Mouse (Mus musculus) spleen, adult 2 months (tissue): ENCODE measurements around the gene Ptgir. TPM values are rescaled to one million over a fixed set of nuclear protein-coding genes. Genes with fewer than 3 reads are reported as not detected.

Source experiments
- DNase-seq, 2 experiments: peaks; one replicate each; pipeline versions ENCODE4 v3.0.0 to v3.0.0-alpha.2; 2012 to 2021; ENCODE audit warnings: low spot score in 2 of 2, low read depth in 1 of 2
- H3K27ac ChIP-seq: fragments of 200-500 bp; 2 replicates; pipeline ENCODE4 v1.5.1; 2012; ENCODE audit warnings: low read length, inconsistent platforms; ENCODE audit not compliant: insufficient read depth
- H3K27me3 ChIP-seq: fragments of 200-500 bp; 2 replicates; pipeline ENCODE4 v1.6.1; 2012; ENCODE audit warnings: mild to moderate bottlenecking, moderate library complexity, low read length, inconsistent platforms; ENCODE audit not compliant: control insufficient read depth, insufficient read depth
- H3K36me3 ChIP-seq: fragments of 200-500 bp; 2 replicates; pipeline ENCODE4 v1.6.1; 2012; ENCODE audit warnings: mild to moderate bottlenecking, low read length, inconsistent platforms; ENCODE audit not compliant: control insufficient read depth, insufficient read depth
- H3K4me1 ChIP-seq: fragments of 200-500 bp; 2 replicates; pipeline ENCODE4 v1.6.1; 2011; ENCODE audit warnings: inconsistent platforms; ENCODE audit not compliant: control insufficient read depth, insufficient read depth, insufficient read length
- H3K4me3 ChIP-seq: fragments of 200-500 bp; 2 replicates; pipeline ENCODE4 v1.5.1; 2011; ENCODE audit warnings: mild to moderate bottlenecking, inconsistent platforms; ENCODE audit not compliant: insufficient read depth, insufficient read length; ENCODE audit errors: extremely low read depth
- CTCF ChIP-seq: fragments of 200-500 bp; IDR thresholded peaks from 2 replicates; pipeline ENCODE4 v1.5.1; 2011; ENCODE audit warnings: mild to moderate bottlenecking, inconsistent platforms; ENCODE audit not compliant: insufficient read depth, insufficient read length, insufficient replicate concordance; ENCODE audit errors: extremely low read depth
- POLR2A ChIP-seq: fragments of 200-500 bp; IDR thresholded peaks from 2 replicates; pipeline ENCODE4 v1.6.1; 2011; ENCODE audit warnings: low read depth, low read length, inconsistent platforms
- WGBS: fragments of 180-500 bp; shearing (Covaris S2); methylation state at CpG from one replicate; pipeline ENCODE4 v1.1.7; 2018; 5-methylcytosine and 5-hydroxymethylcytosine counted together
- polyA plus RNA-seq: library from polyadenylated mRNA; depleted of rRNA; stranded (reverse); fragments of >200 nt; gene quantifications from 2 replicates; pipeline ENCODE4 v1.2.3, GENCODE M21; 2012

The Ptgir gene
- polyA plus RNA-seq, 1 experiment: 9.2 TPM

DNA sequence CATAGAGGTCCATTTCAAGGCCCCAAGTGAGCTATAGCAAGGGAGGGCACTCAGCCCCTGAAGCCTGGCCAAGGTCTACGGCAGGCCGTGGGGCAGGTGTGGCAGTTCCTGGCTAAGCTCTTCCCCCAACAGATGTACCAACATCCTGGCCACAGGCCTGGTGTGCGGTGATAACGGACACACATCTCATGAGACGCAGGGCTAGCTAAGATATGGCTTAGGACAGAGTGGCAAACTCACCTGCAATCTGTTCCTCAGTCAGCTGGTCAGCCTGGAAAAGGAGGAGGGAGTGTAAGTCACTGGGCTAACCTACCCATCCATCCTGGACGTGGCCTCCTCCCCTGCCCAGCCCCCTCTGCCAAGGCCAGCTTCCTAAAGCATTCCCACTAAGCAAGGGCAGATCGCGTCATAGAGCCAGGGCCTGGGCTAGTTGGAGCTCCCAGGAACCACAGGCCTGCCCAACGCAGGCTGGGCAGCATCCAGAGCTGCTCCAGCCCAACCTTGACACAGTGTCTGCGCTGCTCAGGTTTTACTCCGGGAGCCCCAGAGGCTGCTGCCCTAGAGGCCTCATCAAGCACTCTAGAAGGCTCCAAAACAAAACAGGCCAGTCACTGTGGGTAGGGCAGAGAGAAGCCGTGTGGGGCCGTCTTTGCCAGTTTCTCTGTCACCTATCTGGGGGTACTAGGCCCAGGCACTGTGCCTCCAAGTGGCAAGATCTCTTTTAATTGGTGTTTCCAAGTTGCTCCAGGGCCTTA lies 13.3 kb downstream of the Ptgir start:
- Histone ChIP-seq H3K4me1 (peaks cover 4% of the 10 kb centered on the region; the same call in 1 of the 2 replicates), H3K4me3 (no peak overlapping the region), H3K27me3 (no peaks in the 10 kb centered on the region), H3K27ac (no peak overlapping the region), H3K36me3 (peaks cover 36% of the 10 kb centered on the region)
- TF ChIP-seq CTCF: no peak
- TF ChIP-seq POLR2A: no peak
- DNase-seq: no peak
- 67% methylated on average over 13 of the region's 13 CpGs for WGBS

DNA sequence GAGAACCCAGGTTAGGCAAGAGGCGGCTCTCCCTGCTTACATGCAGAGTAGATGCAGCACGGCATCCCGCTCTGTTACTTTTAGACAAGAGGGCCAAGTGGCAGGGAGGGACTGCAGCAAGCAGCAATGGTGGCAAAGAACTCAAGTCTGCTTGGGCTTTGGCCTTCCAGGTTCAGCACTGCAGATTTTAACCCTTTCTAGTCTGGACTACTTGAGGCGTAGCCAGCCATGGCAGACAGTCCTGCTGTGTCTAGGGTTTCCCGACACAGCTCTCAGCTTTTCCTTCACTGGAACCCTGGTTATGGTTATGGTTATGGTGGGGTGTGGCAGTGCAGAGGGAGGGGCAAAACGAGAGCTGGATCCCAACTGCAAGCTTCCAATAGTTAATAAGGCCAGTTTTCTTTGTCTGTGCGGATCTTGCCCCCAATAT lies 13.9 kb downstream of the Ptgir start:
- TF ChIP-seq POLR2A (no peak), CTCF (no peak)
- DNase-seq: no peak
- peaks cover 34% of the 10 kb centered on the region for H3K36me3 ChIP-seq
- no peaks in the 10 kb centered on the region for H3K27me3 ChIP-seq
- H3K4me3 ChIP-seq: no peak overlapping the region
- H3K4me1 ChIP-seq: peaks cover 4% of the 10 kb centered on the region; the same call in 1 of the 2 replicates
- no peak overlapping the region for H3K27ac ChIP-seq
- 88% methylated on average over 7 of the region's 7 CpGs for WGBS

DNA sequence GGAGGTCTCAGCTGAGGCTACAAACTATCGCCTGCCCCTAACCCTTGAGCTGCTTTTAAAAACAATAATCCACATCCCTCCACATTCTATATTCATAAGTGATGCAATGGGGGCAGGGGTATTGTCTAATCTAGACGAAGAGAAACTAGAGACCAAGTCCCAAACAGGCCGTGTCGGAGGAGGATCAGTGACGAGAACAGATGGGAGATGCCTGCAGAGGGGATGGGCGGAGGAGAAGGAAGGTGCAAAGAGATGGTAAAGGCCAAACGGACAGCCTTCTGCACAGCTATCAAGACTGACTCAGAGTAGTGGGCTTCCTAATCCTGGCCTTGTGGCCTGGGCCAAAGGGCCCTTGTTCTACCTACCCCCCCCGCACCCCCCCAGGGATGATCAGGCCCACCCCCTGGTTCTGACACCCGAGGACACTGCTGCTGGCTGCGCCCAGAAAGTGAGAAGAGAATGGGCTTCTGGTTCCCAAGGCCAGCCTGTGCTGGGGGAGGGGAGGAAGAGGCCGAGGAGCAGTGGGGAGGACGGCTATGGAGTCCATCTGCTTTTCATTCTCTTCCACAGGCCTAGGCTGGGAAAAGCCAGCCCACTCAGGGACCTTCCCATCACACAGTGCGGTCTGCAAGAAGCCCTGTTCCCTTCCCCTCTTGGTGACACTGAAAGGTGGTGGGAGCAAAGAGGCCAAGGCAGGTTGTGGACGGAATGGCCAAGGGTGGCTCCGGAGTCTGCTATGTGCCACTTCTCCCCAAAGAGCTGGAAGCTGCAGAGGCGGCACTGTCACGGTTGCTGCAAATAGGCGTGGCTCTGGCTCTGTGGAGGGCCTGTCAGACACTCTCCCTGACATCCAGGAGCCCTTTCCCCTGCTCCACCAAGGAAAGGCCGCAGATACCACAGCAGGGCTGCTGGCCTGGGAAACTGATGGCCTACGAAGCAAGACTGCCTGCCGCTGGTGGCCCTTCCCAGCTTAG lies 14.8 kb downstream of the Ptgir start:
- no peak overlapping the region for H3K4me3 ChIP-seq
- no peak for DNase-seq
- H3K27ac ChIP-seq: no peak overlapping the region
- no peaks in the 10 kb centered on the region for H3K27me3 ChIP-seq
- H3K36me3 ChIP-seq: peaks cover 26% of the 10 kb centered on the region
- 86% methylated on average over 21 of the region's 21 CpGs for WGBS
- TF ChIP-seq CTCF (no peak), POLR2A (no peak)
- peaks cover 4% of the 10 kb centered on the region; the same call in 1 of the 2 replicates for H3K4me1 ChIP-seq

GRCm38 (mm10) chr7:16921881-16922335 lies 15.6 kb downstream of the Ptgir start:
- no peak for DNase-seq
- WGBS: 57% methylated on average over 6 of the region's 6 CpGs
- TF ChIP-seq CTCF (no peak), POLR2A (no peak)
- Histone ChIP-seq H3K4me1 (peaks cover 4% of the 10 kb centered on the region; the same call in 1 of the 2 replicates), H3K27me3 (no peaks in the 10 kb centered on the region), H3K4me3 (no peak overlapping the region), H3K36me3 (peaks cover 19% of the 10 kb centered on the region), H3K27ac (no peak overlapping the region)

DNA sequence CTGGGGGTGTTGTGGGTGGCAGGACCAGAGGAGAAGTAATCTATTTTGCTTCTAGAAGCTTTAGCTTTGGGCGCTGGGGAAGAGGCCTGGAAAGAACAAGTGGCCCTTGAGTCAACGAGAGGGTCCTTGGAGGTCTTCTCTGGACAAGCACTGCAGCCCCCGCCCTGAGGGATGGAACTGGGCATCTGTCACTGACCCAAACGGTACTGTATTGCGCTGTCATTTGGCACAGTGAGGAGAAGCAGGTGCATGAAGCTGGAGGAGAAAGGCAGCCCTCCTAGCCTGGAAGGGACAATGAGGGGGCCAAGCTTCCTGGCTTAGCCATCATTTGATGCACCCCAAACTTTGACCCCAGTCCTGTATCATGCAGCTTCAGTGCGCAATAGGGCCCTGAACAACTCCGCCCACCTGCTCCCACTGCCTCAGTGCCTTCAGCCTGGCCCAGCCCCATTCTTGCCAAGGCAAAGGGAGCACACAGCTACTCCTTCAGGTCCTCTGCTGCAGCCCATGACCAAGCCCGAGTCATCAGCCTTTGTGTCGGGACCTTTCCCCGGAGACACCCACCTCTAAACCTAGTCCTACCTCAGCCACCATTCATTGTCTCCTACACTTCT lies 16.2 kb downstream of the Ptgir start:
- Histone ChIP-seq H3K27me3 (no peaks in the 10 kb centered on the region), H3K4me1 (peaks cover 4% of the 10 kb centered on the region; the same call in 1 of the 2 replicates), H3K36me3 (peaks cover 16% of the 10 kb centered on the region), H3K4me3 (peak overlapping the region; percentile 86; the same call in 1 of the 2 replicates), H3K27ac (no peak overlapping the region)
- TF ChIP-seq CTCF (no peak), POLR2A (no peak)
- no peak for DNase-seq
- 45% methylated on average over 10 of the region's 10 CpGs for WGBS

DNA sequence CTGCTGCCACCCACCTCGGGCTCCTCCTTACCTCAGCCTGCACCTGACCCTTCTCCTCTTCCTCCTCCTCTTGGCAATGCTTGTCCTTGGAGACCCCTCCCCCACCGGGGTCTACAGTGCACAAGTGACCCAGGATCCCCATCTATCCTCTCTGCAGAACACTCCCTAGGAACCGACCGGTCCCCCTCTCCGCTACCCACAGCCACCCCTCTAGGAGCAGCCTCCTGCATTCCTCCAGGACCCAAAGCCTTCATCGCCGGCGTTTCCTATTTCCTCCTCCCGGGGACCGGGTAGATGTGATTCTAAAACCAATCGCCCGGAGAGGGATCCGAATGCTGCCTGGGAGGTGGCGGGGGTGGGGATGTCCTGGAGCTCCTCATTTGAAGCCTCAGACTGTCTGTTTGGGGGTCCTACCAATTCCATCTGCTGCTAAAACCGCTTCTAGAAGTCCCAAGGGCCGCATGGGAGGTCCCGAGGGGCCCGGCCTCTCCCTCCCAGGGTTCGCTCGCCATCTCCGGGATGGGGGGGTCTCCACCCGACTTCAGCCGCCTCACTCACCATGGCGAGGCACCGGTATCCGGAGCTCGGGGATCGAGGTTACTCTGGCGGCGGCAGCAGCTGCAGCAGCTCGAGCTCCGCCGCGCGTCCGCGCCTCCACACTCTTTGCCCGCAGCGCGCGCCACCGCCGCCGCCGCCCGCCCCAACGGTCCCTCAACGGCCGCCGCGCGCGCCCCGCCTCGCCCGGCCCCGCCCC lies 17.2 kb downstream of the Ptgir start:
- Histone ChIP-seq H3K4me3 (peak overlapping the region; percentile 86), H3K27ac (peak overlapping the region; percentile 99), H3K36me3 (peaks cover 7% of the 10 kb centered on the region; the same call in 1 of the 2 replicates), H3K27me3 (no peaks in the 10 kb centered on the region), H3K4me1 (peaks cover 4% of the 10 kb centered on the region; the same call in 1 of the 2 replicates)
- TF ChIP-seq POLR2A (peak; percentile 38; the same call in 1 of the 2 replicates), CTCF (no peak)
- under 1% methylated on average over 48 of the region's 57 CpGs for WGBS
- no peak for DNase-seq
